Mouse (Mus musculus): ENCODE data around the gene Ampd2. TPM values are rescaled to one million over a fixed set of nuclear protein-coding genes. Genes with fewer than 3 reads are reported as not detected.

The Ampd2 gene
- polyA plus RNA-seq, 1 experiment from 2014 or later: 11.6 TPM

DNA sequence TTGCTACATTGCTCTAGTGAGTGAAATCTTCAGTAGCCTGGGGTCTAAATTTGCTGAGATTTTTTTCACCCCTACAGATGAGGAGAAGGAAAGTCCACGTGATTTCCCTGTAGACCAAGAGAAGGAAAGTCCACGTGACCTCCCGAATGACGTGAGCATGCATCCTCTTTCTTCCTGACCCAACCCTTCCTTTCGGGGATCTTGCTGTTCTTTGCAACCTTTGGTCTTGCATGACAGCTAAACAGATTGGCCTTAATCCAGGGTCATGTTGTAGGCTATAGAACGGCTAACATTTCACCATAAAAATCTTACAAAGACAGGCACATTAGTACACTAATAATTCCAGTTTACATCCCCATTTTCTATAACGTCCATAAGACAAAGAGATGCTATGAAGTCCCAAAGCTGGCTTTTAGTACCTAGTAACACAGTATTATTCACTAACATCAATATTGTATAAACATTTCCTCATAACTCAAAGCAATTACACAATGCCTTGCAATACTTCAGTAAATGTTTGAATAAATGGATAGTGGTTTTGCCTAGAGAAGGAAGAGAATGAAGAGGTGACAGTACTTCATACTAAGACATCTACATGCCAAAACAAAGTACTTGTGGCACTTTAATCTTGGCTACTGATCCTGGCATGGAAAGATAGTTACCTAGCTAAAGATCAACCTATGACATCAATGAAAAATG, 27.3 kb upstream of the Ampd2 start:
- no peaks in the 10 kb centered on the region for H3K27me3 ChIP-seq (replicated peaks; ENCODE audit: insufficient read depth, low read length)
- ATAC-seq (no peak), DNase-seq (ENCODE audit: low spot score) (peak; percentile 61)
- WGBS: 72% methylated on average over 7 of the region's 7 CpGs
- H3K9me3 ChIP-seq (ENCODE audit: low read length): no peaks in the 10 kb centered on the region
- H3K27ac ChIP-seq (ENCODE audit: low read length): no peak overlapping the region
- no peak overlapping the region for H3K4me2 ChIP-seq (replicated peaks; ENCODE audit: low read depth, low read length)
- peaks cover 19% of the 10 kb centered on the region; the same call in 1 of the 2 replicates for H3K36me3 ChIP-seq (ENCODE audit: insufficient read depth, low read length)
- H3K9ac ChIP-seq (replicated peaks; ENCODE audit: low read depth): no peak overlapping the region
- no peaks in the 10 kb centered on the region for H3K4me1 ChIP-seq (ENCODE audit: insufficient read depth, low read depth, low read length)
- no peak overlapping the region for H3K4me3 ChIP-seq (ENCODE audit: low read depth, low read length)
- TF ChIP-seq EP300 (IDR thresholded peaks at IDR 0.05) (peak; percentile 59; the same call in 1 of the 2 replicates), CTCF (IDR thresholded peaks at IDR 0.05) (no peak)

DNA sequence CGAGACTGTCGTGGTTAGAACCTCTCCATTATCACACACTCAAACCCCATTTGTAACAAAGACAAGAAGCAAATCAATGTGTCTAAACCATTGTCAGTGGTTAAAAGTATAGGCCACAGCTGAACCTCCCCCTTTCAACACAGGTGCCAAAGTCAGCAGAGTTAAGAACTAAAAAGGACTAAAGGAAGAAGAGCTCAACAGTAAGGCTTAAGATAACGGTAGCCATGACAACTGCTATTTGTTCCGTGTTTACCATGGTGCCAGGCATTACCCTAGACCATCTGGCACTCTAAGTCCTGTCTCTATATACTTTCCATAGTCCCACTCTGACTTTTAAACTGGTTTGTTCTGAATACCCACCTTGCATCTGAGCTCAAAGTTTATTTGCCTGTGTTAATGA, 26.2 kb upstream of the Ampd2 start:
- TF ChIP-seq EP300 (IDR thresholded peaks at IDR 0.05) (no peak), CTCF (IDR thresholded peaks at IDR 0.05) (no peak)
- WGBS: 79% methylated on average over 4 of the region's 4 CpGs
- Histone ChIP-seq H3K27me3 (replicated peaks; ENCODE audit: insufficient read depth, low read length) (no peaks in the 10 kb centered on the region), H3K4me2 (replicated peaks; ENCODE audit: low read depth, low read length) (no peak overlapping the region), H3K9me3 (ENCODE audit: low read length) (no peaks in the 10 kb centered on the region), H3K9ac (replicated peaks; ENCODE audit: low read depth) (no peak overlapping the region), H3K4me3 (ENCODE audit: low read depth, low read length) (no peak overlapping the region), H3K27ac (ENCODE audit: low read length) (no peak overlapping the region), H3K36me3 (ENCODE audit: insufficient read depth, low read length) (peaks cover 23% of the 10 kb centered on the region; the same call in 1 of the 2 replicates), H3K4me1 (ENCODE audit: insufficient read depth, low read depth, low read length) (no peaks in the 10 kb centered on the region)
- DNase-seq (ENCODE audit: low spot score) (no peak), ATAC-seq (no peak)

- no peaks in the 10 kb centered on the region for H3K4me1 ChIP-seq (ENCODE audit: insufficient read depth, low read depth, low read length)
- H3K9me3 ChIP-seq (ENCODE audit: low read length): no peaks in the 10 kb centered on the region
- ATAC-seq (no peak), DNase-seq (ENCODE audit: low spot score) (no peak)
- peaks cover 19% of the 10 kb centered on the region; the same call in 1 of the 2 replicates for H3K36me3 ChIP-seq (ENCODE audit: insufficient read depth, low read length)
- 70% methylated on average over 7 of the region's 7 CpGs for WGBS
- H3K27me3 ChIP-seq (replicated peaks; ENCODE audit: insufficient read depth, low read length): no peaks in the 10 kb centered on the region
- TF ChIP-seq CTCF (IDR thresholded peaks at IDR 0.05) (no peak), EP300 (IDR thresholded peaks at IDR 0.05) (no peak)
- H3K4me3 ChIP-seq (ENCODE audit: low read depth, low read length): no peak overlapping the region
- no peak overlapping the region for H3K27ac ChIP-seq (ENCODE audit: low read length)
- H3K9ac ChIP-seq (replicated peaks; ENCODE audit: low read depth): no peak overlapping the region
- H3K4me2 ChIP-seq (replicated peaks; ENCODE audit: low read depth, low read length): no peak overlapping the region
These were observed 25.8 kb upstream of the Ampd2 start for GRCm38 (mm10) chr3:108112246-108112645.

- Histone ChIP-seq H3K27me3 (replicated peaks; ENCODE audit: insufficient read depth, low read length) (no peaks in the 10 kb centered on the region), H3K36me3 (ENCODE audit: insufficient read depth, low read length) (peaks cover 18% of the 10 kb centered on the region; the same call in 1 of the 2 replicates), H3K9me3 (ENCODE audit: low read length) (no peaks in the 10 kb centered on the region), H3K9ac (replicated peaks; ENCODE audit: low read depth) (no peak overlapping the region), H3K4me2 (replicated peaks; ENCODE audit: low read depth, low read length) (no peak overlapping the region), H3K27ac (ENCODE audit: low read length) (no peak overlapping the region), H3K4me3 (ENCODE audit: low read depth, low read length) (no peak overlapping the region), H3K4me1 (ENCODE audit: insufficient read depth, low read depth, low read length) (no peaks in the 10 kb centered on the region)
- no peak for ATAC-seq
- TF ChIP-seq CTCF (IDR thresholded peaks at IDR 0.05): no peak
- TF ChIP-seq EP300 (IDR thresholded peaks at IDR 0.05): no peak
- whole genome bisulfite sequencing: 70% methylated on average over 5 of the region's 5 CpGs
- DNase-seq (ENCODE audit: low spot score): no peak
These were observed 24.9 kb upstream of the Ampd2 start for GRCm38 (mm10) chr3:108111320-108111719.

GRCm38 (mm10) chr3:108105281-108105680, 18.8 kb upstream of the Ampd2 start:
- Histone ChIP-seq H3K27me3 (replicated peaks; ENCODE audit: insufficient read depth, low read length) (no peaks in the 10 kb centered on the region), H3K27ac (ENCODE audit: low read length) (no peak overlapping the region), H3K4me2 (replicated peaks; ENCODE audit: low read depth, low read length) (no peak overlapping the region), H3K36me3 (ENCODE audit: insufficient read depth, low read length) (0 out of 2 replicates have a peak, but pooled peaks cover 10% of the 10 kb centered on the region), H3K4me1 (ENCODE audit: insufficient read depth, low read depth, low read length) (no peaks in the 10 kb centered on the region), H3K4me3 (ENCODE audit: low read depth, low read length) (no peak overlapping the region), H3K9ac (replicated peaks; ENCODE audit: low read depth) (no peak overlapping the region), H3K9me3 (ENCODE audit: low read length) (no peaks in the 10 kb centered on the region)
- ATAC-seq: no peak
- TF ChIP-seq EP300 (IDR thresholded peaks at IDR 0.05) (no peak), CTCF (IDR thresholded peaks at IDR 0.05) (no peak)
- WGBS: 93% methylated on average over 3 of the region's 3 CpGs
- no peak for DNase-seq (ENCODE audit: low spot score)

GRCm38 (mm10) chr3:108102075-108102474, 15.6 kb upstream of the Ampd2 start:
- 91% methylated on average over 6 of the region's 6 CpGs for WGBS
- Histone ChIP-seq H3K27ac (ENCODE audit: low read length) (no peak overlapping the region), H3K4me2 (replicated peaks; ENCODE audit: low read depth, low read length) (no peak overlapping the region), H3K9me3 (ENCODE audit: low read length) (no peaks in the 10 kb centered on the region), H3K36me3 (ENCODE audit: insufficient read depth, low read length) (no peaks in the 10 kb centered on the region), H3K4me3 (ENCODE audit: low read depth, low read length) (no peak overlapping the region), H3K27me3 (replicated peaks; ENCODE audit: insufficient read depth, low read length) (no peaks in the 10 kb centered on the region), H3K9ac (replicated peaks; ENCODE audit: low read depth) (no peak overlapping the region), H3K4me1 (ENCODE audit: insufficient read depth, low read depth, low read length) (no peaks in the 10 kb centered on the region)
- DNase-seq (ENCODE audit: low spot score) (no peak), ATAC-seq (no peak)
- TF ChIP-seq CTCF (IDR thresholded peaks at IDR 0.05): no peak
- no peak for TF ChIP-seq EP300 (IDR thresholded peaks at IDR 0.05)
